Mouse (Mus musculus) forebrain, embryonic 12.5 days (tissue): ENCODE measurements at regions not wholly inside any gene's neighbourhood (a gene's known extent, or its start where the extent isn't known, plus 50 kb on each side); places are given as distances from the start of the nearest gene placed in this dataset.
A peak's percentile ranks its signal among the peaks of the same experiment; 100 is the strongest.

Source experiments
- ATAC-seq: fragments of 200-750 bp; cut with Nextera tagmentation; 2 replicates; pipeline ENCODE4 v1.8.0; 2017; ENCODE audit warnings: moderate TSS enrichment; ENCODE audit not compliant: low FRiP score
- H3K27ac ChIP-seq: fragments of 300-500 bp; sonication (generic); 2 replicates; pipeline ENCODE4 v1.5.1; 2016; ENCODE audit warnings: mild to moderate bottlenecking
- H3K27me3 ChIP-seq: fragments of 300-500 bp; sonication (generic); 2 replicates; pipeline ENCODE4 v1.6.1; 2016; ENCODE audit warnings: mild to moderate bottlenecking
- H3K36me3 ChIP-seq: fragments of 300-500 bp; sonication (generic); replicated peaks from 2 replicates; pipeline ENCODE4 v1.6.1; 2016; ENCODE audit warnings: mild to moderate bottlenecking
- H3K4me1 ChIP-seq: fragments of 300-500 bp; sonication (generic); 2 replicates; pipeline ENCODE4 v1.6.1; 2016
- H3K4me2 ChIP-seq: fragments of 300-500 bp; sonication (generic); 2 replicates; pipeline ENCODE4 v1.6.1; 2016; ENCODE audit warnings: mild to moderate bottlenecking, moderate library complexity
- H3K4me3 ChIP-seq: fragments of 300-500 bp; sonication (generic); replicated peaks from 2 replicates; pipeline ENCODE4 v1.5.1; 2016; ENCODE audit warnings: mild to moderate bottlenecking
- H3K9ac ChIP-seq: fragments of 300-500 bp; sonication (generic); 2 replicates; pipeline ENCODE4 v1.6.1; 2016; ENCODE audit warnings: mild to moderate bottlenecking
- H3K9me3 ChIP-seq: fragments of 300-500 bp; sonication (generic); 2 replicates; pipeline ENCODE4 v1.6.1; 2016
- WGBS: fragments of 180-500 bp; shearing (Covaris S2); methylation state at CpG from one replicate; pipeline ENCODE4 v1.1.7; 2016; 5-methylcytosine and 5-hydroxymethylcytosine counted together

- no peak overlapping the region for H3K4me3 ChIP-seq
- H3K36me3 ChIP-seq, result no peaks in the 10 kb centered on the region
- WGBS, result 87% methylated on average over 3 of the region's 3 CpGs
- no peak overlapping the region for H3K4me2 ChIP-seq
- no peak overlapping the region for H3K27ac ChIP-seq
- no peaks in the 10 kb centered on the region for H3K27me3 ChIP-seq
- ATAC-seq, result no peak
- no peak overlapping the region for H3K9ac ChIP-seq
- H3K9me3 ChIP-seq, result no peaks in the 10 kb centered on the region
- H3K4me1 ChIP-seq, result no peaks in the 10 kb centered on the region
Observed at GRCm38 (mm10) chr5:24237201-24237600, 72.4 kb downstream of the Nupl2 start.

GRCm38 (mm10) chr5:24239006-24239405, 74.2 kb downstream of the Nupl2 start:
- Histone ChIP-seq H3K27ac (no peak overlapping the region), H3K36me3 (no peaks in the 10 kb centered on the region), H3K9me3 (no peaks in the 10 kb centered on the region), H3K4me3 (no peak overlapping the region), H3K4me2 (no peak overlapping the region), H3K4me1 (no peaks in the 10 kb centered on the region), H3K9ac (no peak overlapping the region), H3K27me3 (no peaks in the 10 kb centered on the region)
- WGBS, result 87% methylated on average over 2 of the region's 2 CpGs
- no peak for ATAC-seq

- Histone ChIP-seq H3K4me1 (no peaks in the 10 kb centered on the region), H3K27me3 (no peaks in the 10 kb centered on the region), H3K4me2 (no peak overlapping the region), H3K9me3 (no peaks in the 10 kb centered on the region), H3K36me3 (no peaks in the 10 kb centered on the region), H3K9ac (no peak overlapping the region), H3K4me3 (no peak overlapping the region), H3K27ac (no peak overlapping the region)
- no peak for ATAC-seq
- 85% methylated on average over 6 of the region's 6 CpGs for WGBS
Observed at GRCm38 (mm10) chr5:24244211-24244610, 79.4 kb downstream of the Nupl2 start.

- WGBS, result 93% methylated on average over 5 of the region's 5 CpGs
- no peak for ATAC-seq
- Histone ChIP-seq H3K27me3 (no peaks in the 10 kb centered on the region), H3K9me3 (peaks cover 10% of the 10 kb centered on the region), H3K36me3 (no peaks in the 10 kb centered on the region), H3K4me1 (no peaks in the 10 kb centered on the region), H3K9ac (no peak overlapping the region), H3K4me3 (no peak overlapping the region), H3K27ac (no peak overlapping the region), H3K4me2 (no peak overlapping the region)
Observed at GRCm38 (mm10) chr5:24255421-24255820, 90.7 kb downstream of the Nupl2 start.

- peaks cover 5% of the 10 kb centered on the region; the same call in 1 of the 2 replicates for H3K9me3 ChIP-seq
- no peak overlapping the region for H3K4me3 ChIP-seq
- no peak overlapping the region for H3K4me2 ChIP-seq
- peaks cover 9% of the 10 kb centered on the region for H3K4me1 ChIP-seq
- ATAC-seq, result peak; percentile 44; the same call in 1 of the 2 replicates
- 14% methylated on average over 7 of the region's 7 CpGs for WGBS
- H3K36me3 ChIP-seq, result no peaks in the 10 kb centered on the region
- H3K27me3 ChIP-seq, result no peaks in the 10 kb centered on the region; the same call in 1 of the 2 replicates
- H3K27ac ChIP-seq, result no peak overlapping the region
- no peak overlapping the region for H3K9ac ChIP-seq
Observed at GRCm38 (mm10) chr5:24261098-24261497, 90.3 kb downstream of the Kcnh2 start.

GRCm38 (mm10) chr5:24262146-24262545, 89.3 kb downstream of the Kcnh2 start:
- H3K27me3 ChIP-seq, result no peaks in the 10 kb centered on the region; the same call in 1 of the 2 replicates
- H3K4me2 ChIP-seq, result peak overlapping the region; percentile 25
- WGBS, result 1% methylated on average over 11 of the region's 11 CpGs
- no peaks in the 10 kb centered on the region for H3K36me3 ChIP-seq
- peaks cover 12% of the 10 kb centered on the region for H3K4me1 ChIP-seq
- no peak overlapping the region for H3K4me3 ChIP-seq
- peak; percentile 8; the same call in 1 of the 2 replicates for ATAC-seq
- no peak overlapping the region for H3K9ac ChIP-seq
- H3K27ac ChIP-seq, result no peak overlapping the region
- H3K9me3 ChIP-seq, result peaks cover 5% of the 10 kb centered on the region; the same call in 1 of the 2 replicates

- no peak overlapping the region for H3K4me2 ChIP-seq
- H3K9me3 ChIP-seq, result no peaks in the 10 kb centered on the region
- ATAC-seq, result no peak
- H3K9ac ChIP-seq, result no peak overlapping the region
- H3K27ac ChIP-seq, result no peak overlapping the region
- H3K27me3 ChIP-seq, result no peaks in the 10 kb centered on the region; the same call in 1 of the 2 replicates
- no peak overlapping the region for H3K4me3 ChIP-seq
- H3K36me3 ChIP-seq, result no peaks in the 10 kb centered on the region
- H3K4me1 ChIP-seq, result peaks cover 12% of the 10 kb centered on the region
- WGBS, result 86% methylated on average over 4 of the region's 4 CpGs
Observed at GRCm38 (mm10) chr5:24264151-24264550, 87.3 kb downstream of the Kcnh2 start.

- 86% methylated on average over 3 of the region's 3 CpGs for WGBS
- H3K36me3 ChIP-seq, result no peaks in the 10 kb centered on the region
- H3K9ac ChIP-seq, result no peak overlapping the region
- no peak overlapping the region for H3K4me2 ChIP-seq
- no peak for ATAC-seq
- no peak overlapping the region for H3K27ac ChIP-seq
- peaks cover 12% of the 10 kb centered on the region for H3K4me1 ChIP-seq
- no peak overlapping the region for H3K4me3 ChIP-seq
- no peaks in the 10 kb centered on the region for H3K9me3 ChIP-seq
- H3K27me3 ChIP-seq, result no peaks in the 10 kb centered on the region; the same call in 1 of the 2 replicates
Observed at GRCm38 (mm10) chr5:24265431-24265830, 86.0 kb downstream of the Kcnh2 start.

- peaks cover 12% of the 10 kb centered on the region for H3K4me1 ChIP-seq
- no peaks in the 10 kb centered on the region for H3K9me3 ChIP-seq
- 25% methylated on average over 16 of the region's 16 CpGs for WGBS
- H3K27ac ChIP-seq, result no peak overlapping the region
- no peaks in the 10 kb centered on the region; the same call in 1 of the 2 replicates for H3K27me3 ChIP-seq
- peak; percentile 72 for ATAC-seq
- peak overlapping the region; percentile 36 for H3K4me2 ChIP-seq
- H3K36me3 ChIP-seq, result no peaks in the 10 kb centered on the region
- H3K4me3 ChIP-seq, result no peak overlapping the region
- H3K9ac ChIP-seq, result peak overlapping the region; percentile 18; the same call in 1 of the 2 replicates
Observed at GRCm38 (mm10) chr5:24266344-24267295, 84.8 kb downstream of the Kcnh2 start.
